In the genomic region with DNA sequence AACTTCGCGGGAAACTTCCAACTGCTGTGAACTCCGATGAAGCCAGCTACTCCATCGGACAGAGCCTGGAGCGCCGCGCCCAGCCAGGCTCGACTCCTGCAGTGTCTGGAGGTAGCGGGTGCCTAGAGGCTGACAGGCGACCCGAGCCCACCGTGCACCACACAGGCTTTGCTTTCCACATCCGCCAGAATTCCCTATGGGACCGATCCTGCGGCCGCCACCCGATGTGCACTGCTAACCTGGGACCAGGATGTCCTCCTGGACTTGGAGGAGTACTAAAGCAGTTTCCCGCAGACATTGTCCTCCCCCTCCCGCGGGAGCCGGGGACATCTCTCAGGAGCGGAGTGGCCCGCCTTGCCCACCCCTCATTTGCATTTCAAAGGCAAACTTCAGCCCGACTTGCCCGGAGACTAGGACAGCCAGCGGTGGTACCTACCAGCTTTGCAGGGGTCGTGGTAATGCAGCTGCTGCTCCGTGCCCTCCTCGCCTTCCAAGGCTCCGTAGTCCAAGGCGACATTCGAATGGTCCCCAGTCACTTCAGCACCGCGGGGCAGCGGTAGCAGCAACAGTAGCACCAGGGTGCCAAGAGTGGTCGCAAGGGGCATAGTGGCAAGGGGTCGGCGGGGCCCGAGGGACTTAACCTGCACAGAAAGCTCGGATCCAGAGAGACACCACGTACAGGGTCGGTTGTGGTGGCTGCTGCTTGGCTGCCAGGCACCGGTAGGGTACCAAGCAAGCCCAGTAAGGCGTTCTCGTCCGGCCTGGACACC, we compare ENCODE assay signal across 8 mouse cellular contexts. TPM values are rescaled to one million over a fixed set of nuclear protein-coding genes. Genes with fewer than 3 reads are reported as not detected.
DNase-seq lines count a peak whose midpoint lies in the region; ATAC-seq and TF ChIP-seq lines count a peak whose summit lies in the region.

No protein-coding gene starts in this region.

- no peak for DNase-seq in lung, postnatal 0 days (ENCODE audit: low spot score)
- no peak for DNase-seq in lung, postnatal 10 days
- DNase-seq in forebrain, embryonic 10.5 days (ENCODE audit: extremely low spot score, low spot score) = peak; percentile 36
- DNase-seq in gastrocnemius, postnatal 14 days = no peak
- DNase-seq in adrenal gland, adult (ENCODE audit: inconsistent age in 2 of 2, low spot score in 1 of 2) = no peak
- DNase-seq in testis, postnatal 14 days (ENCODE audit: low spot score) = no peak

- H3K4me1 ChIP-seq in lung, postnatal 0 days (ENCODE audit: insufficient read depth, low read depth, low read length) = peaks cover 10% of the 10 kb centered on the region
- peaks cover 26% of the 10 kb centered on the region for H3K4me1 ChIP-seq in forebrain, embryonic 10.5 days
- peaks cover 10% of the 10 kb centered on the region for H3K4me1 ChIP-seq in intestine, embryonic 16.5 days (ENCODE audit: control insufficient read depth, insufficient read depth, low read length)
- peaks cover 11% of the 10 kb centered on the region for H3K4me1 ChIP-seq in small intestine, adult 2 months (ENCODE audit: control insufficient read depth, insufficient read depth, insufficient read length, low read length)

- 2% methylated on average over 45 of the region's 46 CpGs for WGBS in lung, postnatal 0 days
- under 1% methylated on average over 46 of the region's 46 CpGs for WGBS in forebrain, embryonic 10.5 days
- WGBS in intestine, embryonic 16.5 days = under 1% methylated on average over 46 of the region's 46 CpGs
- 1% methylated on average over 46 of the region's 46 CpGs for WGBS in small intestine, adult 2 months

- peak overlapping the region; percentile 26 for H3K4me3 ChIP-seq in lung, postnatal 0 days (ENCODE audit: low read depth, low read length)
- peak overlapping the region; percentile 62 for H3K4me3 ChIP-seq in forebrain, embryonic 10.5 days
- H3K4me3 ChIP-seq in intestine, embryonic 16.5 days (ENCODE audit: low read length) = peak overlapping the region; percentile 50
- peak overlapping the region; percentile 38 for H3K4me3 ChIP-seq in small intestine, adult 2 months (ENCODE audit: low read depth, low read length)

- TF ChIP-seq CTCF in lung, postnatal 0 days (IDR thresholded peaks at IDR 0.05) = no peak; the same call in 1 of the 2 replicates
- TF ChIP-seq CTCF in small intestine, adult 2 months (IDR thresholded peaks at IDR 0.05; ENCODE audit: extremely low read depth, insufficient read length, insufficient replicate concordance, low read depth, low read length) = no peak

- peaks cover 14% of the 10 kb centered on the region for H3K27me3 ChIP-seq in lung, postnatal 0 days (replicated peaks; ENCODE audit: insufficient read depth, low read length)
- H3K27me3 ChIP-seq in forebrain, embryonic 10.5 days (ENCODE audit: poor library complexity, severe bottlenecking) = peaks cover 85% of the 10 kb centered on the region
- H3K27me3 ChIP-seq in intestine, embryonic 16.5 days (replicated peaks; ENCODE audit: control insufficient read depth, insufficient read depth, low read length) = peaks cover 21% of the 10 kb centered on the region
- peaks cover 10% of the 10 kb centered on the region; the same call in 1 of the 2 replicates for H3K27me3 ChIP-seq in small intestine, adult 2 months (ENCODE audit: control insufficient read depth, insufficient read depth, low read length)

- H3K9me3 ChIP-seq in lung, postnatal 0 days (ENCODE audit: low read length) = no peaks in the 10 kb centered on the region
- no peaks in the 10 kb centered on the region for H3K9me3 ChIP-seq in forebrain, embryonic 10.5 days
- H3K9me3 ChIP-seq in intestine, embryonic 16.5 days (ENCODE audit: control insufficient read depth, low read length) = no peaks in the 10 kb centered on the region

- no peaks in the 10 kb centered on the region for H3K36me3 ChIP-seq in lung, postnatal 0 days (ENCODE audit: insufficient read depth, low read length)
- peaks cover 6% of the 10 kb centered on the region; the same call in 1 of the 2 replicates for H3K36me3 ChIP-seq in forebrain, embryonic 10.5 days (replicated peaks)
- peaks cover 2% of the 10 kb centered on the region; the same call in 1 of the 2 replicates for H3K36me3 ChIP-seq in intestine, embryonic 16.5 days (ENCODE audit: control insufficient read depth, insufficient read depth, low read length)
- peaks cover 5% of the 10 kb centered on the region; the same call in 1 of the 2 replicates for H3K36me3 ChIP-seq in small intestine, adult 2 months (ENCODE audit: control insufficient read depth, insufficient read depth, low read length)

- H3K9ac ChIP-seq in lung, postnatal 0 days (replicated peaks; ENCODE audit: low read depth) = no peak overlapping the region
- peak overlapping the region; percentile 50 for H3K9ac ChIP-seq in intestine, embryonic 16.5 days (ENCODE audit: low read depth, low read length)

- no peak overlapping the region for H3K27ac ChIP-seq in lung, postnatal 0 days (ENCODE audit: low read length)
- H3K27ac ChIP-seq in forebrain, embryonic 10.5 days = peak overlapping the region; percentile 57
- H3K27ac ChIP-seq in intestine, embryonic 16.5 days (ENCODE audit: low read length) = no peak overlapping the region
- H3K27ac ChIP-seq in small intestine, adult 2 months (ENCODE audit: insufficient read depth, low read depth, low read length) = no peak overlapping the region

- peak overlapping the region; percentile 54 for H3K4me2 ChIP-seq in lung, postnatal 0 days (replicated peaks; ENCODE audit: low read depth, low read length)
- peak overlapping the region; percentile 92 for H3K4me2 ChIP-seq in intestine, embryonic 16.5 days (ENCODE audit: low read depth, low read length)

- no peak for TF ChIP-seq EP300 in lung, postnatal 0 days (IDR thresholded peaks at IDR 0.05)

- ATAC-seq in lung, postnatal 0 days = no peak; the same call in 1 of the 2 replicates
- 0 out of 2 replicates have a peak, but pooled peaks have one; percentile 10 for ATAC-seq in intestine, embryonic 16.5 days

- TF ChIP-seq POLR2A in small intestine, adult 2 months (IDR thresholded peaks at IDR 0.05; ENCODE audit: low read depth, low read length) = no peak

- intact Hi-C loops in gastrocnemius, postnatal 14 days (cut with DNase I; ENCODE audit: low total_unique reads) = no loop called here

RNA-seq across cellular contexts. Expression of a gene that starts 0.4 kb away (rescaled TPM):
- polyA plus RNA-seq in lung, postnatal 0 days (2015; fragmentation: Nextera tagmentation; extraction: Ambion mirVana) = not detected in 2 replicates
- 1.1 and 1.2 TPM in 2 replicates for polyA plus RNA-seq in forebrain, embryonic 10.5 days (2016; fragmentation: Nextera tagmentation; extraction: Ambion mirVana)
- 0.06 and 0.10 TPM in 2 replicates for polyA plus RNA-seq in intestine, embryonic 16.5 days (2015; fragmentation: Nextera tagmentation; extraction: Ambion mirVana)
- 0.03 TPM in 1 of 2 replicates, not detected in the other for polyA plus RNA-seq in small intestine, adult 2 months (2012; rRNA removed)
- under 1 TPM; 0.16 to 0.27 TPM for total RNA-seq in gastrocnemius, postnatal 14 days (2021)

RNA-seq across cellular contexts. Expression of a gene that starts 57.6 kb away (rescaled TPM):
- 93.7 and 109 TPM in 2 replicates for polyA plus RNA-seq in lung, postnatal 0 days (2015; fragmentation: Nextera tagmentation; extraction: Ambion mirVana)
- polyA plus RNA-seq in forebrain, embryonic 10.5 days (2016; fragmentation: Nextera tagmentation; extraction: Ambion mirVana) = 92.8 and 104 TPM in 2 replicates
- polyA plus RNA-seq in intestine, embryonic 16.5 days (2015; fragmentation: Nextera tagmentation; extraction: Ambion mirVana) = 130 and 138 TPM in 2 replicates
- polyA plus RNA-seq in small intestine, adult 2 months (2012; rRNA removed) = 17.7 and 33.5 TPM in 2 replicates
- total RNA-seq in gastrocnemius, postnatal 14 days (2021) = 10 to 100 TPM; 73.7 to 78.2 TPM
